Mouse (Mus musculus): ENCODE data around the gene Cerkl.

Gene Cerkl

DNA sequence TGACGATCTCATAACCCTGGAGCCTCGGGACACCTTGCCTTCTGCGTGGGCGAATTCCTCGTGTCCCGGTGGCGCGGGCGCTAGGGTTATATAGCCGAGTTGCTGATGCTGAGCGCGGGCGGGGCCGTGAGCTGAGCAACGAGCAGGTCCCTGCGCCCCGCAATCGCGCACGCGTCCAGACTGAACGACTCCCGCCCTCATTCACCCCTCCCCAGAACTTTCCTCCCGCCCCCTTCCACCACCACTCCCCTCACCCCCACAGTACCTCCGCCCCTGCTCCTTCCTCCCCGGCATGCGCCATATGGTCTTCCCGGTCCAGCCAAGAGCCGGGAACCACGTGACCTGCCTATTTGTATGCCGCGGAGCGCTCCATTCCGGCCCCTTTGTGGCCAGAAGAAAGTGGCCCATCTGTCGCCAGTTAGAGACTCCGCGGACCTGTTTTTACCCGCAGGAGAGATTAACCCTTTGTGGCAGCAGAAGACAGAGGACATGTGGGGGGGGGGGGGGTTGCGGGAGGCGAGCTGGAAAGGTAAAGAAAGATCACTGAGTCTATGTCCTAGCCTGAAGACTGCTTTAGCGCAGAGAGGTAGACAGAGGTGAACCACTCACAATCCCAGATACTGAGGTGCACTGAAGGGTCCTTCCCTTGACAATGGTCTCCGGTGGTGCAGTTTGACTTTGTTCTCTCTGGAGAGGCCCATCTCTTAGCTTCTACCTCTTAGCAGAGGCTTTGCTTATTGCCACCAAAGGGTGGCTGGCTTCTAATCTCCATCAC is at the start of gene Cerkl, which contains the start of gene Neurod1:
Gene Cerkl (minus strand): TSS at position 211 of the 775 bp plus-strand sequence.
Gene Neurod1 (minus strand): TSS at position 177 of the 775 bp plus-strand sequence.
- DNase-seq (ENCODE audit: low read depth), result no peak

DNA sequence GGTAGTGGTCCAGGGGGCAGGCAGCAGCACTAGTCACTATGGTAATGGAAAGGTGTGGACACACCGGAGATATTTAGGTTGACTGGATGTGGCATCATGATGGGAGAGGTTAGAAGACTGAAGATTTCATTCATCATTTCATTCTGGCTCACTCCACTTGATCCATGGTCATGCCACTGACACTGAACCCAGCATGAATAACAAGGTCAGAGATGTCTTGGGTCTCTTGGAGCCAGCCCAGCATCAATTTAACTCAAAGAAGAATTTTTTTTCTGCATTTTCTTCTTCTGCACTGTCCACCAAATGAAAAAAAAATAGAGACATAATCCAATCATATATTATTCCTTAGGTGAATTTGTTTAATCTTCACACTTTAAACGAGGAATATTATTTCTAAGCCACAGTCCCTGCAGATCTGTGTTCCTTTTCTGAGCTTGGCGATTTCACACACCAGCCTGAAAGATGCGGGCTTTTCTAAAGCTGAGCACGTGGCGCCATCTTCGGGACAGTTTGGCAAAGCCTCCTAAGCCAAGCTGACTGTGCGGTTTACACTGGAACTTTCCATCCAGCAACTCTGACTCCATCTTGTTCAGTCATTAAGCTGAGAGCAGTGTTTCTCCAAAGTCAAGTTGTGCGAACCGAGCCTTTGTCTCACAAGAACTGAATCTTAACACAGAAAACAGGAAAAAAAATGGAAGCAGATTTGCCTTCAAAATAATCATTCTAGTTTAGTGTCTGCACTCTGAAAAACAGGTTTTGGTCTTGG is 42.6 kb upstream of the Cerkl start:
- DNase-seq (ENCODE audit: low read depth), result peak; percentile 66

DNA sequence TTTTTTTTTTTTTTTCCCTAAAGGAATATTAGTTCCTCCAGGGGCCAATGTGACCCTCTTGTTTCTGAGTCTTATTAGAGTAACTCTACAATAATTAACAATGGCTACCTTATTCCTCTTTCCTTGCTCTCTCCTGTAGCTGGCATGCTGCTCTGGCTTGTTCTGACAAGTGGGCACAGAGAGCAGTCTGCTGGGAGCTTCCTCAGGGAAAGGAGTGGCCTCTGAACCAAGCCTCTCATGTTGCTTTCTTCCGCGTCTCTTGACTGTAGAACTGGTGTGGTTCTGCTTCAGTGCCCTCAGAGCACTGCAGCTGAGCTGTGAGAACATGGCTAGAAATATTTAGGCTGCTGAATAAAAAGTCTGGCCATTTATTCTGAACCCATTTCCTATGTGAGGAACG is 28.5 kb upstream of the Cerkl start:
- DNase-seq (ENCODE audit: low read depth), result no peak

DNA sequence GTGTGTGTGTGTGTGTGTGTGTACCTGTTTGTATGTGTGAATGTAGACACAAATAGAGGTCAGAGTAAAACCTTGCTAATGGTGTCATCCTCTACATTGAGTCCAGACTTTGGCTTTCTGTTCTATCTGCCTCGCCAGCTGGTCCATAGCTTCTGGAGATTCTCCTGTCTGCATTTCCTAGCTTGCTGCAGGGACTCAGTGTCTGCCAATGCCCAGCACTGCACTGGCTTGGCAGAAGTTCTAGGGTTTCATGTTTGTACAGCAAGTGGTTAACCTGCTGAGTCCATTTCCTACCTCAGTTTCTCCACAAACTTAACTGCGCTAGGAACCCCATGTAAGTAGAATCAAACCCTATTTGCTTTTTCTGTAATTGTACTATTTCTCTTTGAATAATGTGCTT is 25.9 kb upstream of the Cerkl start:
- no peak for DNase-seq (ENCODE audit: low read depth)

DNA sequence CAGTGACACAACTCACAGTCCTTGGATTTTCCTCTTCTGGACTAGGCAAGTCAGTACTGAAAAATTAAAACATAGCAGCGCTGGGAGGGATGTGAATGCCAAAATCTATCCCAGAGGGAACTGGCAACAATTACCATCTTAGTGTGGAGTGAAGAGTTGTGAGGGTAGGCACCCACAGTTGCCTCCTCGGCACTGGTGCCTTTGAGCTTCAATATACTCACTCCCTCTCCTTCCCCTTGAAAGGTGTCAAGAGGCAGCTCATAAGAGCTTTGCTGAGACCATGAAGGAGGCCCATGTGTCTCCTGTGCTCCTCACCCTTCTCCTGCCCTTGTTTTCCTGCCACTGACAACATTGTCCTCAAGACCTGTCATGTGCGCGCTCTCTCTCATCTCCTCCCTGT is 5.8 kb upstream of the Cerkl start:
- no peak for DNase-seq (ENCODE audit: low read depth)

DNA sequence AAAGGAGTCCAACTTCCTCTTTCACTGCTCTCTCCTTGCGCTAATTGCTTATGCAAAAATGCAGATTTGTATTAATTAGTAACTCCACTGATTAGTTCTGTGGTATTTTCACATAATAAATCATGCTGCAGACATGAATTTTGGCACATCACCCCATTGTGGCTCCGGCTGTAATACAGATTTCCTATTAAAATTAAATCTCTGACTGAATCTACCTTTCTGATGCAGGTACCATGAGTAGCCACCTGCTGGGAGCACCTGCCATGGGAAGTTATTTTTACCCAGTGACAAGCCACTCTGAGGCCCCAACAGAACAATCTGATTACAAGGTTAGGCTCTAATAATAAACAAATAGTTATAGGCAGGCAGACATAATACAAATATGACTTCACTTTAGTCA is 5.3 kb upstream of the Cerkl start:
- no peak for DNase-seq (ENCODE audit: low read depth)

DNA sequence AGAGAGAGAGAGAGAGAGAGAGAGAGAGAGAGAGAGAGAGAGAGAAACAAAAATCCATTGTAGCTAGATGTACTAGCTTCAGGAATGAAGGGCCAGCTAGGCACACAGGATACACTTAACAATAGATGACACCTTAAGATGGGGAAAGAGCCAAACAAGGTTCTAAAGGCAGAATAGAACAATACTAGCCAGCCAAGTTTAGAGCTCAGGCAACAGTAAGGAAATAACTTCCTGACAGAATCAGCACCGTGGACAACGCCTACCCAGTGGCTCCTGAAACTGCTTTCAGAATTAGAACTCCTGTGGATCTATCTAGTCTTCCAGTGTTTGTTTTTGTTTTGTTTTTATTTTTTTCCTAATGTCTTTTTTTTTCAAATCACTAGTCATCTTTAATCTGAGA is 4.0 kb upstream of the Cerkl start:
- DNase-seq (ENCODE audit: low read depth), result no peak

DNA sequence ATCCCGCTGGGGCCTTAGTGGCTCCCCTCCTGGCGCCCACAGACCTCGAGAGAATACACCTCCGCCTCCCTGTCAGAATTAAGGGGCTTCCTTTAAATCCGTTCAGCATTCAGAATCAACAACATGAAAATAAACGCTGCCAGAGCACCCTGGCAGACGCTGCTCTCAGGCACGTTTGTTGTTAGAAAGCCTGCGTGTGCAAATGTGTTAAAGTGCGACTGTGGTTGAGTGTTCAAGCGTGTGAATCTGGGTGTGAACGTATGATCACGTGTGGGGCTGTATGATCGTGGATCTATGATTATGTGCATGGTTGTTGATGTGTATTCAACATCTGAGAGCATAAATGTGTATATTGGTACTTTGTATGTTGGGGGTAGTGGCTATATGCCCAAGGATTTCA is 3.5 kb upstream of the Cerkl start:
- DNase-seq (ENCODE audit: low read depth), result no peak

DNA sequence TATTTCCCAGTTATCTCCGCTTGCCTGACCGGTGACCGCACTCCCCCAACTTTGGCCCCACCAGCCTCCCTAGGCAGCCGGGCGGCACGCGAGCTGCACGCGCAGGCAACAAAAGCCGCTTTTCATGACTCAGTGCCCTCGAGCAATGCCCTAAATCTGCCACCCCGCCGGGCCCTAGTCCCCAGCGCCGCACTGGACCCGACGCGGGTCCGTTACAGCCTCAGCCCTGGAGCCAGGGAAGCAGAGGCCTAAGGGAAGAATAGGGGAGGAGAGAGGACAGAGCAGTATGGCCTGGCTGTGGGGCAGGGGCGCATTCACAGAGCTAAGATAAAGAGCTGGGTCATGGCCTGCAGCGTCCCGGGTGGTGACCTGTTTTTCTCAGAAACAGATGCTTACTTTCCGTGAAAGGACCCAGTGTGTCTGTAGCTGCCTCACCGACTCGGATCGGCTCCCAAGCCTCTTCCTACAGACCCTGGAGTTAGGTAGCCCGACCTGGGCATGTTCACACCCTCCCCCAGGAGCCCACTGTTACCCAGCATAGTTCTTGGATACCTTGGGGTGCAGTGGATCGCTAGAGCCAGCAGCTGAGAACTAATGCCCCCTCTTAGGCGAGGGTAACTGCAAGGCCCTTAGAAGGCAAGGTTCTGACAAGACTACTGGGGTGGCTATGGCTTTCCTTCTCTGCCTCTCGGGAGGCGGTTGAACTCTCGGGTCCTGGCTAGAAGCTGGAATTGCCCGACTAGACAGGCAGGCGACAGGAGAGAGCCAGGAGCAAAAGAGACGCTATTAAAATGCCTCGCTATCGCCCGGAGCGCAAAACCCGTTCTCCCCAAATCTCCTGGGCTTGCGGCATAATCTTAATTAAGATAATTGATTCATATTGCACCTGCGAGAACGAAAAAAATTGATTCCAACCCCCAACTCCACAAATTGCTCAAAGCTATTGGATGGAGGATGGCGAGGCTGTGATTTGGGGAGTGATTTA is 2.8 kb upstream of the Cerkl start:
- no peak for DNase-seq (ENCODE audit: low read depth)

DNA sequence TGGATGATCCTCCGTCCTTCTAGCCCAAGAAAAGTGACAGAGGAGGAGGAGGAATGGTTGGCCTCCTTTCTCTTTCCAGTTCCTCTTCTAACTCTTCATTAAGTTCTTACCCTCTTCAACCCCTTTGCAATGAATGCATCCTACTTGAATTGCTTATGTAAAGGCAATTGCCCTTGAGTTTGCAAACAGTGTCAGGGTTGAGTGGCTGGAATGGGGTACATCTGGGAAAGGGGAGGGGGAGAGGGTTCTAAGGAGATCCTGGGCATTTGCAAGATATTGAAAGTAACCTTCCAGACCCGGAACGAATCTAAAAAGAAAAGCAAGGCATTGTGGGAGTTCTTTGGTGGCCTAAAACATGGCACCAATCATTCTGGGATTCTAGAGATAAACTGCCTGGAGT is 1.3 kb upstream of the Cerkl start:
- DNase-seq (ENCODE audit: low read depth), result no peak

DNA sequence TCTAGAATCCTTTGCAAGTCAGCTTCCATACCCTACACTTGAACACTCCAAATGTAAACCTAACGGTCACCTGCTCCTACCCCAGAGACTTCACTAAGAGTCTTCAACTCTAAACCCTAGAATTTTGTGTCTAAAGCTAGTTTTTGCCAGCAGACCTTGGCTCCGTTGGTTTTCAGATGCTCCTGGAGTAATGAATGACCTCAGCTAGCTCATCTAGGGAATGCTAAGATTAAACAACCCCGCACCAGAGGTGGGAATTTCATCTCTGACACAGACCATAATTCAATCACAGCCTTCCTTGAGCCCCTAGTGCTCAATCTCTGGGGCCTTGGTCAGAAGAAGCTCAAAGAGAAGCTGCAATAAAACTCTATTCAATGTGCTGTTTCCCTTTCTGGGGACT is 849 bp upstream of the Cerkl start:
- DNase-seq (ENCODE audit: low read depth), result no peak

DNA sequence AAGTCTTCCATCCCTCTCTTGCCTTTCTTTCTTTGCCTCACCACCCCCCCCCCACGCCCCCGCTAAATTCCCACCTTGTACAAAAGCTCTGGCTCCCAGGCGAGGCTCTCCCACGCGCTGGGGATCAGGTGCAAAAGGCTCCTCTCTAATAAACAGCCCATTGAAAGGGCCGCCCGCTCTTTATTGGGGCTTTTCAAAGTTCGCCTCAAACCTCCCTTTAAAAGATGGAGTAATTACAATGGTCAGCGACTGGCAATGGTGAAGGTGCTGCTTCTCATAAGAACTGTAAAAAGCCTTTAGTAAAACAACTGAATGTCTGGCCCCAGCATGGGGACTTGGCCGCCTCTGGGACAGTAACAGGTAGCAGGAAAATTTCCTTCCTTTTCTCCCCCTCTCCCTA is 939 bp downstream of the Cerkl start:
- DNase-seq (ENCODE audit: low read depth), result no peak

DNA sequence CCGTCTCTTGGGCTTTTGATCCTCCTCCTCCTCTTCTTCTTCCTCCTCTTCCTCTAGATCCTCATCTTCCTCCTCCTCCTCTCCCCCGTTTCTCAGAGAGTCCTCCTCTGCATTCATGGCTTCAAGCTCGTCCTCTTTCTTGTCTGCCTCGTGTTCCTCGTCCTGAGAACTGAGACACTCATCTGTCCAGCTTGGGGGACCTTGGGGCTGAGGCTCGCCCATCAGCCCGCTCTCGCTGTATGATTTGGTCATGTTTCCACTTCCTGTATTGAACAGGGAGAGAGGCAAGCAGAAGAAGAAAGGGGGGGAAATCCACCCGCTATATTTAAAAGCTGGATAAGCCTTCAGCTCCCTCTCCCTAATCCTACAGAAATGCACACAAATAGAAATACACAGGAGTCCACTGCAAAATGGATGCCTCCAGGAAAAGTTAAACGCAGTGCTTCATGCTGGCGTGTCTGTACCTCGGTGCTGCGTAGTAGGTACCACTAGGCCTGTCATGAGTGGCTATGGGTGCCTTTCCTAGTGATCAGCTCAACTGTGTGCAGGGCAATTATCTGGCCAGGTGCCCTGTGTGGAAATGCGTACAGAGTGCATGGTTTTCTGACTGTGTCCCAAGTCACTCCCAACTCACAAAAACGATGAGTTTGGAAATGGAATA is 1.7 kb downstream of the Cerkl start:
- no peak for DNase-seq (ENCODE audit: low read depth)

DNA sequence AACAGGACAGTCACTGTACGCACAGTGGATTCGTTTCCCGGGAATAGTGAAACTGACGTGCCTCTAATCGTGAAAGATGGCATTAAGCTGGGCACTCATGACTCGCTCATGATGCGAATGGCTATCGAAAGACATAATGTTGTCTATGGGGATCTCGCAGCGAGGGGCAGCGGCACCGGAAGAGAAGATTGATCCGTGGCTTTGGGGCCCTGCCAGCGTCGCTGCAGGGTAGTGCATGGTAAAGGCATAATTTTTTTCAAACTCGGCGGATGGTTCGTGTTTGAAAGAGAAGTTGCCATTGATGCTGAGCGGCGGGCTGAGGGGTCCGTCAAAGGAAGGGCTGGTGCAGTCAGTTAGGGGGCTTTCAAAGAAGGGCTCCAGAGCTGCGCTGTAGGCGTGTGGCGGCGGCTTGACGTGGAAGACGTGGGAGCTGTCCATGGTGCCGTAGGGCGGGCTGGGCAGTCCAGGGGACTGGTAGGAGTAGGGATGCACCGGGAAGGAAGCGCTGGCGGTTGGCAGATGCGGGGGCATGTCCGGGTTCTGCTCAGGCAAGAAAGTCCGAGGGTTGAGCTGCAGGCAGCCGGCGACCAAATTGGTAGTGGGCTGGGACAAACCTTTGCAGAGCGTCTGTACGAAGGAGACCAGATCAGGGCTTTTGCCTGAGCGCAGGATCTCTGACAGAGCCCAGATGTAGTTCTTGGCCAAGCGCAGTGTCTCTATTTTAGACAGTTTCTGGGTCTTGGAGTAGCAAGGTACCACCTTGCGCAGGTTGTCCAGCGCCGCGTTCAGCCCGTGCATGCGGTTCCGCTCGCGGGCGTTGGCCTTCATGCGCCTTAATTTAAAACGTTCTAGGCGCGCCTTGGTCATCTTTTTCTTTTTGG is 2.4 kb downstream of the Cerkl start:
- DNase-seq (ENCODE audit: low read depth), result no peak

DNA sequence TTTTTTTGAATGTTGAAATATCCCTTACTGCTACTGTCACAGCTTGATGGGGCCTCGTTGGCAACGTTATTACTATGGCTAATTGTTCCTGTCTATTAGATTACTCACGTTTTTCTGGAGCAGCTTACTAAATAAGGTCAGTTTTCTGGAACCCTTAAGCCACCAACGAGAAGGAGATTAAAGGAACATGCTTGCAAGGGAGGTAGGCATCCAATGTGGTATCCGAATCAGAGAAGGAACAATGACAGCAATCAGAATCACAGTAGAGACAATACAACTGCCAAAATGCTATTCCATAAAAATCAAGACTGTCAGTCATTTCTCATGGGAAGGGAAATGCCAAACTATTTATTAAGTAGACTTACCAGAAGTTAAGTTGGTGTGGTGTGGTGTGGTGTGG is 5.1 kb downstream of the Cerkl start:
- no peak for DNase-seq (ENCODE audit: low read depth)

DNA sequence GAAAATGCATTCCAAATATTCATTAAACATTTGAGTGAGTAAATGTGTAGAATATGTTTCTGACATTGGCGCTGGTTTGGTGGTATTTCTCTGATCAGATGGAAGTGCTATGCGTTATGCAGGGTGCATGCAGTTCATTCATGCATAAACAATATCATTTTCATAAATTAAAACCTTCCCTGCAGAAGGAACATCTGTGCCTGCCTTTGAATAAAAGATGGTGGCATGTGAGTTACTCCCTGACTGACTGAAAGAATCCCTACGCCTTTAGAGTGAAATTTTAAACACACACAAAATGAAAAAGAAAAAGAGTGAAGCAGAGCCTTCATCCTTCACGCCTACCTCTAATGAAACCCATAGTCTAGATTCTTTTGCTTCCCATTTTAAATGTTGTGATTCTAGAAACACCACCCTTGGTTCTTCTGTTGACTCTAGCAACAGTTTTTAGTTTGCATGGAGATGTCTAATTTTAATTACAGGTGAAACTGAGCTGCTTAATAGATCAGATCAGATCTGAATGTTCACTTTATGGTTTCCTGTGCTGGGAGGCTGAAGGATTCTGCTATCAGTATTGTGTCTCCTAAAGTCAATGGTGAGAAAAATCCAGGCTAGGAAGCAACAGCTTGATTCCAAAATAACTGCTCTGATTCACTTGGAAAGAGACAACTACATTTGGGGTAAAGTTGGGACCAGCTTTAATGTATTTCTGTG is 5.7 kb downstream of the Cerkl start:
- no peak for DNase-seq (ENCODE audit: low read depth)

DNA sequence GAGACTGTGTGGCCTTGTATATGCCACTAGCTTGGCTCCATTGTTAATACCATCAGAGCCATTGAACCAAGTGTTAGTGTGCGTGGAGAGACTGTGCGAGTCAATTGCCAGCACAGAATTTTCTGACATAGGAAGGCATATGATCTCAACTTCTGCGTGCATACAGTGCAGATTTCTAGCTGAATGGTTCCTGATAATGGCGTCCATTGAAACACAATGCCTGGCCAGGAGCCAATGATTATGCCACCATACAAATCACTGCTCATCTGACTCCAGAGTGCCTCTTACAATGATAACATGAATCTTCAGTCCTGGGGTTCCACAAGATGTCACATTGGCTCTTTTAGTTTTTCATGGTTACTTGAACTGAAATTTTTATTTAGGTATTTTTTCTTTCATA is 7.2 kb downstream of the Cerkl start:
- no peak for DNase-seq (ENCODE audit: low read depth)

DNA sequence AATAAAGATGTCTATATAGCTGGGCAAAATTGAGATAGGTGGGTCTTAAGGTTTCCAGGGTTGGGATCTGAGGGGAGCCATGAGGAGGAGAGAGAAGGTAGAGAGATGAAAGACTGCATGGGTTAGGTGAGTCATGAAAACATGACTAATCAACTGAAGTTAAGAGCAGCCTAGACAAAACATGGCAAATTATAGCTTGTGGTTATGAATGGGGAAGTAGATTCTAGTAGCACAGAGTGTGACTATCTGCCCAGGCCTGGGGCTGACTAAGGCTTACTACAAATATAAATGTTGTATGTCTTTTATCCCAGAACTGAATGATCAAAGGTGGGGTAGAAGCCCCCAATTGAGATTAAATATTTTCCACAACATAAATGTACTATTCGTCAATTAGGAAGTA is 9.4 kb downstream of the Cerkl start:
- DNase-seq (ENCODE audit: low read depth), result no peak

DNA sequence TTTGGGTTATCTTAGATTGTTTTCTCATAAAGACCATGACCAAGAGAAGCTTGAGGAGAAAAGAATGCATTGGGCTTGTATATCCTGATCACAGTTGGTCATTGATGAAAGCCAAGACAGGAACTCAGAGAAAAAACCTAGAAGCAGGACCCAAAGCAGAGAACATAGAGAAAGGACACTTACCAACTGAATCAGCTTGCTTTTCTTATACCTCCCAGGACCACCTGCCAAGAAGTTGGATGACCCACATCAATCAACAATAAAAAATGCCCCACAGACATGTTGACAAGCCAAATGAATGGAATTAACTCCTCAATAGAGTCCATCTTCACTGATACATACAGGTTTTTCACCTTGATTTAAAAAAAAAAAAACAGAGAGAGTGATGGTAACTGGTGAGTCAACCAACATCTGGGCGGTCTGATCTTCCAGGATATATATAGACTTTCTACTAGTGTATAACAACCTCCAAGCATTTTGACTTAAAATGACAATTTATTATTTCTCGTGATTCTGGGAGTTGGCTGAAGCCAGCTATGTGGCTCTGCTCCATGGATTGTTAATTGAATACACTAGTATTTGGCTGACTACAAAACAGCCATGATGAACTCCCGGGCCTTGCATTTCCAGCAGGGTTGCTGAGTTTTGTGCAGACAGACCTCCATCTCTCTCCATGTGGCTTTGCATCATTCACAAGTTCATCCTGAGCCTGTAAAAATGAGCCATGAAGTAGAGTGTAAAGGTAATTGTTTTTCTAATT is 12.5 kb downstream of the Cerkl start:
- DNase-seq (ENCODE audit: low read depth), result no peak
